23 mouse cellular contexts compared by ENCODE assay signal in genomic region chr2:25602526-25602925, GRCm38 (mm10). TPM values are rescaled to one million over a fixed set of nuclear protein-coding genes. Genes with fewer than 3 reads are reported as not detected.
DNase-seq lines count a peak whose midpoint lies in the region; ATAC-seq and TF ChIP-seq lines count a peak whose summit lies in the region.
"Had no signal": no experiment of that assay in that cellular context is flagged by ENCODE, and none has a peak within 500 bp of the region (broad histone marks: within the 10 kb centered on the region; RNA-seq: fewer than 3 reads in every experiment).

No protein-coding gene starts in this region.

- no peak overlapping the region for H3K27ac ChIP-seq in hindbrain, embryonic 12.5 days
- H3K27ac ChIP-seq in hindbrain, postnatal 0 days = no peak overlapping the region
- H3K27ac ChIP-seq: embryonic facial prominence, embryonic 13.5 days; embryonic facial prominence, embryonic 15.5 days; forebrain, embryonic 10.5 days; forebrain, embryonic 12.5 days had no signal

- H3K36me3 ChIP-seq in hindbrain, embryonic 12.5 days = peaks cover 58% of the 10 kb centered on the region
- peaks cover 52% of the 10 kb centered on the region for H3K36me3 ChIP-seq in hindbrain, postnatal 0 days (ENCODE audit: insufficient read depth, low read length)

- peak; percentile 48 for DNase-seq in cerebellum, adult 9-11 months
- DNase-seq in cerebellum, adult 18-20 months = no peak
- DNase-seq in hindbrain, postnatal 0 days (ENCODE audit: low spot score) = no peak
- DNase-seq in T-cell, adult 2 months (ENCODE audit: low spot score) = no peak
- DNase-seq: adrenal gland, adult 8-10 months; adrenal gland, postnatal 14 days; adrenal gland, postnatal 36 days; cerebellum, adult 11-12 months; cerebellum, postnatal 10 days; embryo, embryonic 11 days had no signal

- no peaks in the 10 kb centered on the region for H3K9me3 ChIP-seq in hindbrain, embryonic 12.5 days (replicated peaks)
- H3K9me3 ChIP-seq in hindbrain, postnatal 0 days (ENCODE audit: low read length) = no peaks in the 10 kb centered on the region
- H3K9me3 ChIP-seq: embryonic facial prominence, embryonic 13.5 days; embryonic facial prominence, embryonic 15.5 days; forebrain, embryonic 10.5 days; forebrain, embryonic 12.5 days had no signal

- H3K27me3 ChIP-seq in hindbrain, embryonic 12.5 days = no peaks in the 10 kb centered on the region
- no peaks in the 10 kb centered on the region for H3K27me3 ChIP-seq in hindbrain, postnatal 0 days (ENCODE audit: insufficient read depth, low read length)
- H3K27me3 ChIP-seq: embryonic facial prominence, embryonic 13.5 days; embryonic facial prominence, embryonic 15.5 days; forebrain, embryonic 12.5 days had no signal

- no peak for TF ChIP-seq CTCF in hindbrain, postnatal 0 days (IDR thresholded peaks at IDR 0.05; ENCODE audit: low read depth)

- no peak overlapping the region for H3K4me2 ChIP-seq in hindbrain, embryonic 12.5 days (replicated peaks)
- H3K4me2 ChIP-seq in hindbrain, postnatal 0 days (ENCODE audit: low read depth, low read length) = no peak overlapping the region
- H3K4me2 ChIP-seq: embryonic facial prominence, embryonic 13.5 days; embryonic facial prominence, embryonic 15.5 days; forebrain, embryonic 12.5 days had no signal

- no peak for ATAC-seq in hindbrain, embryonic 12.5 days (ENCODE audit: low FRiP score)
- ATAC-seq in hindbrain, postnatal 0 days = no peak
- ATAC-seq: activated CD4-positive, CD25-positive, alpha-beta regulatory T cell, adult 4 months; forebrain, embryonic 14.5 days; forebrain, embryonic 16.5 days had no signal

- H3K4me3 ChIP-seq in hindbrain, embryonic 12.5 days = no peak overlapping the region
- no peak overlapping the region for H3K4me3 ChIP-seq in hindbrain, postnatal 0 days (ENCODE audit: low read length)
- H3K4me3 ChIP-seq: embryonic facial prominence, embryonic 13.5 days; embryonic facial prominence, embryonic 15.5 days; erythroblast, embryonic 14.5 days; forebrain, embryonic 10.5 days; forebrain, embryonic 12.5 days had no signal

- 0 out of 2 replicates have a peak overlapping the region, but pooled peaks have one; percentile 13 for H3K9ac ChIP-seq in hindbrain, embryonic 12.5 days
- H3K9ac ChIP-seq in hindbrain, postnatal 0 days (replicated peaks; ENCODE audit: low read length) = no peak overlapping the region
- H3K9ac ChIP-seq: embryonic facial prominence, embryonic 13.5 days; embryonic facial prominence, embryonic 15.5 days; forebrain, embryonic 12.5 days had no signal

- 97% methylated on average over 5 of the region's 5 CpGs for WGBS in hindbrain, embryonic 12.5 days
- WGBS in hindbrain, postnatal 0 days = 94% methylated on average over 5 of the region's 5 CpGs

- H3K4me1 ChIP-seq in hindbrain, embryonic 12.5 days = peaks cover 14% of the 10 kb centered on the region
- no peaks in the 10 kb centered on the region; the same call in 1 of the 2 replicates for H3K4me1 ChIP-seq in hindbrain, postnatal 0 days (ENCODE audit: insufficient read depth, low read length)

RNA-seq across cellular contexts. Expression of gene Rabl6, which starts 5.8 kb away (rescaled TPM):
- polyA plus RNA-seq in hindbrain, embryonic 12.5 days (2016; fragmentation: Nextera tagmentation; extraction: Ambion mirVana) = 70.0 and 72.3 TPM in 2 replicates
- 71.8 and 74.9 TPM in 2 replicates for total RNA-seq in hindbrain, postnatal 0 days (2014; rRNA removed)
- polyA plus RNA-seq in hindbrain, postnatal 0 days (2015; fragmentation: Nextera tagmentation; extraction: Ambion mirVana) = 53.0 and 62.4 TPM in 2 replicates

RNA-seq across cellular contexts. Expression of gene Ccdc183, which starts 15.0 kb away (rescaled TPM):
- 0.25 and 0.32 TPM in 2 replicates for polyA plus RNA-seq in hindbrain, embryonic 12.5 days (2016; fragmentation: Nextera tagmentation; extraction: Ambion mirVana)
- not detected in 2 replicates for total RNA-seq in hindbrain, postnatal 0 days (2014; rRNA removed)
- polyA plus RNA-seq in hindbrain, postnatal 0 days (2015; fragmentation: Nextera tagmentation; extraction: Ambion mirVana) = 0.35 and 0.48 TPM in 2 replicates
- total RNA-seq: adrenal gland, adult 18-20 months; adrenal gland, adult 8-10 months; adrenal gland, postnatal 14 days; adrenal gland, postnatal 36 days; common myeloid progenitor, adult 5-6 weeks had no signal
- polyA plus RNA-seq: activated CD4-positive, CD25-positive, alpha-beta regulatory T cell, adult 4 months; erythroblast, embryonic 14.5 days had no signal

RNA-seq across cellular contexts. Expression of gene Tmem141, which starts 19.3 kb away (rescaled TPM):
- 21.7 and 23.4 TPM in 2 replicates for polyA plus RNA-seq in hindbrain, embryonic 12.5 days (2016; fragmentation: Nextera tagmentation; extraction: Ambion mirVana)
- total RNA-seq in hindbrain, postnatal 0 days (2014; rRNA removed) = 48.0 and 59.8 TPM in 2 replicates
- 52.0 and 56.9 TPM in 2 replicates for polyA plus RNA-seq in hindbrain, postnatal 0 days (2015; fragmentation: Nextera tagmentation; extraction: Ambion mirVana)

RNA-seq across cellular contexts. Expression of gene Ajm1, which starts 21.0 kb away (rescaled TPM):
- polyA plus RNA-seq in hindbrain, embryonic 12.5 days (2016; fragmentation: Nextera tagmentation; extraction: Ambion mirVana) = 2.4 and 3.1 TPM in 2 replicates
- total RNA-seq in hindbrain, postnatal 0 days (2014; rRNA removed) = 22.4 and 29.1 TPM in 2 replicates
- 18.8 and 19.8 TPM in 2 replicates for polyA plus RNA-seq in hindbrain, postnatal 0 days (2015; fragmentation: Nextera tagmentation; extraction: Ambion mirVana)
- polyA plus RNA-seq: erythroblast, embryonic 14.5 days had no signal

RNA-seq across cellular contexts. Expression of gene Fcna, which starts 25.3 kb away (rescaled TPM):
- 0.96 and 1.3 TPM in 2 replicates for polyA plus RNA-seq in hindbrain, embryonic 12.5 days (2016; fragmentation: Nextera tagmentation; extraction: Ambion mirVana)
- total RNA-seq in hindbrain, postnatal 0 days (2014; rRNA removed) = 2.2 and 2.7 TPM in 2 replicates
- 3.7 and 4.3 TPM in 2 replicates for polyA plus RNA-seq in hindbrain, postnatal 0 days (2015; fragmentation: Nextera tagmentation; extraction: Ambion mirVana)
- total RNA-seq: ES-E14, MEL had no signal
